Mouse (Mus musculus): ENCODE data around the gene Ism2. TPM values are rescaled to one million over a fixed set of nuclear protein-coding genes. Genes with fewer than 3 reads are reported as not detected.
A peak's percentile ranks its signal among the peaks of the same experiment; 100 is the strongest.

Gene Ism2
- polyA plus RNA-seq, 1 experiment from 2014 or later, result 0.08 TPM

- WGBS (ENCODE audit: insufficient replicate concordance), result 75% methylated on average over 1 of the region's 1 CpGs
- Histone ChIP-seq H3K9me3 (ENCODE audit: low read length) (no peaks in the 10 kb centered on the region), H3K27me3 (ENCODE audit: insufficient read depth, low read length) (no peaks in the 10 kb centered on the region), H3K36me3 (replicated peaks; ENCODE audit: insufficient read depth, low read length) (peaks cover 20% of the 10 kb centered on the region), H3K4me3 (ENCODE audit: low read depth, low read length) (no peak within 1 kb of the TSS), H3K9ac (replicated peaks) (no peak within 1 kb of the TSS), H3K4me2 (ENCODE audit: low read depth, low read length) (no peak within 1 kb of the TSS), H3K4me1 (ENCODE audit: insufficient read depth) (no peaks in the 10 kb centered on the region), H3K27ac (ENCODE audit: low read depth) (peak within 1 kb of the TSS; percentile 57; the same call in 1 of the 2 replicates)
- no peak for DNase-seq
- no peak for ATAC-seq
- no peak for TF ChIP-seq EP300 (IDR thresholded peaks at IDR 0.05; ENCODE audit: low read depth)
- no peak for TF ChIP-seq CTCF (IDR thresholded peaks at IDR 0.05; ENCODE audit: low read depth)
Measured at GRCm38 (mm10) chr12:87238632-87239031, 60.9 kb downstream of the Ism2 start, which contains the start of gene Noxred1. TSS of gene Noxred1 (minus strand) at chr12:87238732.

DNA sequence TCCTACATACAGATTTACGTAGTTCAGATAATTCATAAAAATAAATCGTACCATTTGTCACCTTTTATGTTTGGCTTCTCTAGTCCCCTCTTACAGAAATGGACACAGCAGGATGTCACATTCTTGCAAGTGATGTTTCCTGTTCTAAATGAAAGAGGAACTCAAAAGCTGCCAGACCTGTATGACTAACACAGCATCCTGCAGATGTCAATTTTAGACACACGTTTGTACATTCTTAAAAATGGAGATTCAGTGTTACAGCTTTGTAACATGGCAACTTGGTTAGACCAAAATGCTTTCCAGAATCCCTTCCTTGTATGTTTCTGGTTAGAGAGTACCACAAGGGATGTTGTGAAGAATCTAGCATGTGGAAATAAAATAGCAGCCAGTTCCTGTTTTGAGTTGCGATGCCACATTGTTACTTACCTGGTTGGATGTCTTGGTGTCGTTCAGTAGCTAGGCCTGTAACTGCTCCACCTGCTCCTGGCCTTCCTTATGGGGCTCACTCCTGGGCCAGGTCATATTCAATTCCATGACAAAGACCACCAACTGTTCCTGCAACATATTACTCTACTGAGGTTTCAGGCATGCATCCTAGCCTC, 62.5 kb downstream of the Ism2 start:
- WGBS (ENCODE audit: insufficient replicate concordance), result 41% methylated on average over 5 of the region's 5 CpGs

DNA sequence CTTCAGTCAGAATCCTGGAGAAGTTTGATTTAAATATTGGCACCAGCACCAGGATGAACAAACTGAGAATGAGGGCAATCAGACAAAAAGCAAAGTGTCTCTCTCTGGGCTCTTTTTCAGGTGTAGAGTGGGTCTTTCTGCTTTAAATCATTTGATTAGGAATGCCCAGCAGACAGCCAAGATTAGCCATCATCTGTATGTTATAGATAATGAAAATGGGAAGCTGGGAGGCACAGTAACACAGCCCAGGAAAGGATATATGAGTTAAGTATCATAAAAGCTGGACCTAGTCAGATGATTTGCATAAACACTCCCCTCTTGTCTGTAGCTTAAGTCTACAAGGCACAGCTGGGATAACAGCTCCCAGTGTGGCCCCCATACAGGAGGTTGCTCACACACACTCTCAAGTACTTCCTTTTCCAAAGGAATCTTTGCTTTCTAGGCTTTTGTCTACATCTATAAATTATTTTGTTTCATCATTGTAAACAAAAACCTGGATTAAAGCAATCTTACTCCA, 69.1 kb downstream of the Ism2 start:
- H3K9me3 ChIP-seq (ENCODE audit: low read length), result peaks cover 2% of the 10 kb centered on the region; the same call in 1 of the 2 replicates
- H3K4me3 ChIP-seq (ENCODE audit: low read depth, low read length), result no peak overlapping the region
- no peak for DNase-seq
- no peak for ATAC-seq
- no peaks in the 10 kb centered on the region for H3K27me3 ChIP-seq (ENCODE audit: insufficient read depth, low read length)
- no peak for TF ChIP-seq EP300 (IDR thresholded peaks at IDR 0.05; ENCODE audit: low read depth)
- TF ChIP-seq CTCF (IDR thresholded peaks at IDR 0.05; ENCODE audit: low read depth), result no peak
- no peaks in the 10 kb centered on the region for H3K36me3 ChIP-seq (replicated peaks; ENCODE audit: insufficient read depth, low read length)
- H3K9ac ChIP-seq (replicated peaks), result no peak overlapping the region
- no peak overlapping the region for H3K27ac ChIP-seq (ENCODE audit: low read depth)
- H3K4me1 ChIP-seq (ENCODE audit: insufficient read depth), result no peaks in the 10 kb centered on the region
- no peak overlapping the region for H3K4me2 ChIP-seq (ENCODE audit: low read depth, low read length)

More for the DNA sequence above, 62.5 kb downstream of the Ism2 start:
- no peak overlapping the region for H3K4me2 ChIP-seq (ENCODE audit: low read depth, low read length)
- DNase-seq, result no peak
- H3K4me1 ChIP-seq (ENCODE audit: insufficient read depth), result no peaks in the 10 kb centered on the region
- H3K27ac ChIP-seq (ENCODE audit: low read depth), result peak overlapping the region; percentile 57
- H3K9me3 ChIP-seq (ENCODE audit: low read length), result no peaks in the 10 kb centered on the region
- ATAC-seq, result no peak
- H3K36me3 ChIP-seq (replicated peaks; ENCODE audit: insufficient read depth, low read length), result peaks cover 17% of the 10 kb centered on the region
- H3K9ac ChIP-seq (replicated peaks), result no peak overlapping the region
- TF ChIP-seq EP300 (IDR thresholded peaks at IDR 0.05; ENCODE audit: low read depth), result no peak
- no peak for TF ChIP-seq CTCF (IDR thresholded peaks at IDR 0.05; ENCODE audit: low read depth)
- no peaks in the 10 kb centered on the region for H3K27me3 ChIP-seq (ENCODE audit: insufficient read depth, low read length)
- no peak overlapping the region for H3K4me3 ChIP-seq (ENCODE audit: low read depth, low read length)

GRCm38 (mm10) chr12:87229633-87230032, 69.9 kb downstream of the Ism2 start:
- H3K27me3 ChIP-seq (ENCODE audit: insufficient read depth, low read length), result no peaks in the 10 kb centered on the region
- H3K4me2 ChIP-seq (ENCODE audit: low read depth, low read length), result no peak overlapping the region
- no peak overlapping the region for H3K4me3 ChIP-seq (ENCODE audit: low read depth, low read length)
- DNase-seq (no peak), ATAC-seq (no peak)
- no peak overlapping the region for H3K27ac ChIP-seq (ENCODE audit: low read depth)
- TF ChIP-seq EP300 (IDR thresholded peaks at IDR 0.05; ENCODE audit: low read depth) (no peak), CTCF (IDR thresholded peaks at IDR 0.05; ENCODE audit: low read depth) (no peak)
- no peaks in the 10 kb centered on the region for H3K36me3 ChIP-seq (replicated peaks; ENCODE audit: insufficient read depth, low read length)
- peaks cover 2% of the 10 kb centered on the region; the same call in 1 of the 2 replicates for H3K9me3 ChIP-seq (ENCODE audit: low read length)
- H3K4me1 ChIP-seq (ENCODE audit: insufficient read depth), result peaks cover 4% of the 10 kb centered on the region; the same call in 1 of the 2 replicates
- WGBS (ENCODE audit: insufficient replicate concordance), result 71% methylated on average over 2 of the region's 2 CpGs
- H3K9ac ChIP-seq (replicated peaks), result no peak overlapping the region

Small RNA genes lying within 50 kb of the gene (microRNA-seq; reads per million reads assigned to microRNA genes)
- gene Gm47293, result not detected

Other genes starting within 250 kb of the Ism2 start
- gene Ngb, start 197.2 kb downstream of the Ism2 start, polyA plus RNA-seq (2015; fragmentation: Nextera tagmentation; extraction: Ambion mirVana), result 0.06 TPM in 1 of 2 replicates, not detected in the other
- 257 and 279 TPM in 2 replicates for gene Gstz1, start 152.5 kb downstream of the Ism2 start, polyA plus RNA-seq (2015; fragmentation: Nextera tagmentation; extraction: Ambion mirVana)
- 4.3 and 4.5 TPM in 2 replicates for gene Pomt2, start 151.7 kb downstream of the Ism2 start, polyA plus RNA-seq (2015; fragmentation: Nextera tagmentation; extraction: Ambion mirVana)
- 2.3 and 2.8 TPM in 2 replicates for gene Samd15, start 100.0 kb downstream of the Ism2 start, polyA plus RNA-seq (2015; fragmentation: Nextera tagmentation; extraction: Ambion mirVana)
- 0.36 and 0.42 TPM in 2 replicates for gene Tmed8, start 99.3 kb downstream of the Ism2 start, polyA plus RNA-seq (2015; fragmentation: Nextera tagmentation; extraction: Ambion mirVana)
- gene Noxred1, start 61.0 kb downstream of the Ism2 start, polyA plus RNA-seq (2015; fragmentation: Nextera tagmentation; extraction: Ambion mirVana), result 0.19 and 0.45 TPM in 2 replicates
- 8.2 and 8.9 TPM in 2 replicates for gene Vipas39, start 33.4 kb downstream of the Ism2 start, polyA plus RNA-seq (2015; fragmentation: Nextera tagmentation; extraction: Ambion mirVana)
- gene Ahsa1, start 33.2 kb downstream of the Ism2 start, polyA plus RNA-seq (2015; fragmentation: Nextera tagmentation; extraction: Ambion mirVana), result 89.4 and 91.5 TPM in 2 replicates
- 39.5 and 42.3 TPM in 2 replicates for gene Sptlc2, start 88.7 kb upstream of the Ism2 start, polyA plus RNA-seq (2015; fragmentation: Nextera tagmentation; extraction: Ambion mirVana)
- gene Slirp, start 144.2 kb upstream of the Ism2 start, polyA plus RNA-seq (2015; fragmentation: Nextera tagmentation; extraction: Ambion mirVana), result 132 and 146 TPM in 2 replicates
- gene Alkbh1, start 144.3 kb upstream of the Ism2 start, polyA plus RNA-seq (2015; fragmentation: Nextera tagmentation; extraction: Ambion mirVana), result 10.1 and 13.1 TPM in 2 replicates
- 41.3 and 42.0 TPM in 2 replicates for gene Snw1, start 172.6 kb upstream of the Ism2 start, polyA plus RNA-seq (2015; fragmentation: Nextera tagmentation; extraction: Ambion mirVana)
- not detected in 2 replicates for gene Gm5788, start 195.0 kb upstream of the Ism2 start, polyA plus RNA-seq (2015; fragmentation: Nextera tagmentation; extraction: Ambion mirVana)
- gene Gm8300, start 214.6 kb upstream of the Ism2 start, polyA plus RNA-seq (2015; fragmentation: Nextera tagmentation; extraction: Ambion mirVana), result not detected in 2 replicates